In genomic region chr11:74981464-74981863, GRCm38 (mm10) we compare ENCODE assay signal across 8 mouse cellular contexts. TPM values are rescaled to one million over a fixed set of nuclear protein-coding genes. Genes with fewer than 3 reads are reported as not detected.
DNase-seq lines count a peak whose midpoint lies in the region; ATAC-seq and TF ChIP-seq lines count a peak whose summit lies in the region.

No protein-coding gene starts in this region.

- H3K9me3 ChIP-seq in forebrain, postnatal 0 days (ENCODE audit: low read length), result no peaks in the 10 kb centered on the region
- H3K9me3 ChIP-seq in hindbrain, embryonic 16.5 days (ENCODE audit: control insufficient read depth, low read length), result no peaks in the 10 kb centered on the region

- peak; percentile 93 for TF ChIP-seq CTCF in forebrain, postnatal 0 days (IDR thresholded peaks at IDR 0.05; ENCODE audit: low read depth)

- DNase-seq in MN1 (ENCODE audit: low spot score), result peak; percentile 69
- peak; percentile 70 for DNase-seq in c-Kit-positive CD71-negative TER-119-negative erythroid progenitor cells, embryonic 14.5 days (ENCODE audit: low read depth)
- DNase-seq in forebrain, postnatal 0 days, result peak; percentile 74
- peak; percentile 66 to 68 for DNase-seq in layer of hippocampus, postnatal 36 days
- peak; percentile 87 to 89 for DNase-seq in lung, postnatal 4 days
- peak; percentile 74 for DNase-seq in right cerebral cortex, postnatal 4 days
- peak; percentile 70 to 80 for DNase-seq in urinary bladder, postnatal 4 days (ENCODE audit: low spot score in 2 of 2)

- no peaks in the 10 kb centered on the region for H3K27me3 ChIP-seq in forebrain, postnatal 0 days (ENCODE audit: insufficient read depth, low read length)
- H3K27me3 ChIP-seq in hindbrain, embryonic 16.5 days (replicated peaks; ENCODE audit: control insufficient read depth, insufficient read depth, low read length), result no peaks in the 10 kb centered on the region

- ATAC-seq in forebrain, postnatal 0 days, result peak; percentile 62; the same call in 1 of the 2 replicates
- ATAC-seq in hindbrain, embryonic 16.5 days, result 0 out of 2 replicates have a peak, but pooled peaks have one; percentile 30

- no peaks in the 10 kb centered on the region for H3K4me1 ChIP-seq in forebrain, postnatal 0 days (ENCODE audit: insufficient read depth)
- no peaks in the 10 kb centered on the region for H3K4me1 ChIP-seq in hindbrain, embryonic 16.5 days (ENCODE audit: control insufficient read depth, insufficient read depth, low read depth, low read length)

- H3K4me3 ChIP-seq in forebrain, postnatal 0 days (ENCODE audit: low read depth, low read length), result no peak overlapping the region
- H3K4me3 ChIP-seq in hindbrain, embryonic 16.5 days (ENCODE audit: low read length), result no peak overlapping the region

- no peak overlapping the region for H3K27ac ChIP-seq in forebrain, postnatal 0 days (ENCODE audit: low read depth, low read length)
- no peak overlapping the region for H3K27ac ChIP-seq in hindbrain, embryonic 16.5 days (ENCODE audit: low read depth, low read length)

- no peak overlapping the region for H3K4me2 ChIP-seq in forebrain, postnatal 0 days (ENCODE audit: low read depth)
- no peak overlapping the region for H3K4me2 ChIP-seq in hindbrain, embryonic 16.5 days (ENCODE audit: low read length)

- 43% methylated on average over 2 of the region's 2 CpGs for WGBS in forebrain, postnatal 0 days
- 40% methylated on average over 2 of the region's 2 CpGs for WGBS in hindbrain, embryonic 16.5 days

- no peak overlapping the region for H3K9ac ChIP-seq in forebrain, postnatal 0 days
- H3K9ac ChIP-seq in hindbrain, embryonic 16.5 days (ENCODE audit: low read depth, low read length), result no peak overlapping the region

- H3K36me3 ChIP-seq in forebrain, postnatal 0 days (ENCODE audit: insufficient read depth), result no peaks in the 10 kb centered on the region; the same call in 1 of the 2 replicates
- peaks cover 4% of the 10 kb centered on the region for H3K36me3 ChIP-seq in hindbrain, embryonic 16.5 days (ENCODE audit: control insufficient read depth, insufficient read depth, low read length)

RNA-seq across cellular contexts. Expression of gene Srr, which starts 55.7 kb away (rescaled TPM):
- total RNA-seq in forebrain, postnatal 0 days (2014; rRNA removed), result 40.2 and 46.5 TPM in 2 replicates
- 40.1 and 45.8 TPM in 2 replicates for polyA plus RNA-seq in forebrain, postnatal 0 days (2015; fragmentation: Nextera tagmentation; extraction: Ambion mirVana)
- polyA plus RNA-seq in hindbrain, embryonic 16.5 days (2015; fragmentation: Nextera tagmentation; extraction: Ambion mirVana), result 39.5 and 42.9 TPM in 2 replicates
- total RNA-seq in layer of hippocampus, postnatal 36 days (2021), result 10 to 100 TPM; 95.7 to 99.8 TPM

RNA-seq across cellular contexts. Expression of gene Smg6, which starts 55.8 kb away (rescaled TPM):
- total RNA-seq in forebrain, postnatal 0 days (2014; rRNA removed), result 21.8 and 25.8 TPM in 2 replicates
- 7.8 and 9.6 TPM in 2 replicates for polyA plus RNA-seq in forebrain, postnatal 0 days (2015; fragmentation: Nextera tagmentation; extraction: Ambion mirVana)
- polyA plus RNA-seq in hindbrain, embryonic 16.5 days (2015; fragmentation: Nextera tagmentation; extraction: Ambion mirVana), result 11.6 and 14.0 TPM in 2 replicates
- 10 to 100 TPM; 33.7 to 34.4 TPM for total RNA-seq in layer of hippocampus, postnatal 36 days (2021)
